Mouse (Mus musculus): ENCODE data around the gene Nasp. TPM values are rescaled to one million over a fixed set of nuclear protein-coding genes. Genes with fewer than 3 reads are reported as not detected.

Gene Nasp
- total RNA-seq, 2 experiments from 2014 or later, result 74.0 to 74.6 TPM

- no peak for DNase-seq (ENCODE audit: low spot score in 2 of 2)
These were observed 11.1 kb upstream of the Nasp start for GRCm38 (mm10) chr4:116638821-116639220.

DNA sequence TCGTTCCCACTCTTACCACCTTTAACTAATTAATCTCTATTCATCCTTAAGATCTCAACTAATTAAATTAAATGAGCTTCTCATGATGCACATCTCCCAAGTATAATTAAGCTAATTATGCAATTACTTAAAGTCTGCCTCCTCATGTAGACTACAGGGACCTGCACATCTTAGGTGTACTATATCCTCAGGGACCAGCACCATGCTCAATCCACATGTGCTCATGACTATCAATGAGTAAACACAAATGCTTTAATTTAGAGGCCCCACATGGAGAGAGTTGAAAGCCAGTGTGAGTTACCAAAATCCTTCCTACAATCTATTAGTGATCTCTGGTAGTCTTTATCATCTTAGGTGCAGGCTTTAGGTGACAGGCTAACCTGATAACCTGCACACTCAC lies 7.5 kb upstream of the Nasp start:
- DNase-seq (ENCODE audit: low spot score in 2 of 2), result no peak

- DNase-seq (ENCODE audit: low spot score in 2 of 2), result peak; percentile 91
These were observed 403 bp downstream of the Nasp start for GRCm38 (mm10) chr4:116627359-116627716.

- peak; percentile 71 to 78 for DNase-seq (ENCODE audit: low spot score in 2 of 2)
These were observed 933 bp downstream of the Nasp start for GRCm38 (mm10) chr4:116626658-116627358.

DNA sequence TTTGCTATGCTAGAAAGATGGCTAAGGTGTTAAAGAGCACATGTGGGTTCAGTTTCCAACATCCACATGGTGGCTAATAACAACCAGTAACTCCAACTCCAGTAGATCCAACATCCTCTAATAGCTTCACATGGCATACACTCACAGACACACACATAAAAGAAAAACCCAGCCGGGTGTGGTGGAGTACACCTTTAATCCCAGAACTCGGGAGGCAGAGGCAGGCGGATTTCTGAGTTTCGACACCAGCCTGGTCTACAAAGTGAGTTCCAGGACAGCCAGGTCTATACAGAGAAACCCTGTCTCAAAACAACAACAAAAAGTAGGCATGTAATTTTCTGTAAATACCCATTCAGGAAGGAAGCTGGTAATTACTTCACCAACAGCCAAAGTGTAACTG lies 2.9 kb downstream of the Nasp start:
- no peak for DNase-seq (ENCODE audit: low spot score in 2 of 2)

GRCm38 (mm10) chr4:116615237-116615636 lies 12.5 kb downstream of the Nasp start:
- no peak for DNase-seq (ENCODE audit: low spot score in 2 of 2)

- no peak for DNase-seq (ENCODE audit: low spot score in 2 of 2)
These were observed 15.1 kb downstream of the Nasp start for GRCm38 (mm10) chr4:116612621-116613020.

DNA sequence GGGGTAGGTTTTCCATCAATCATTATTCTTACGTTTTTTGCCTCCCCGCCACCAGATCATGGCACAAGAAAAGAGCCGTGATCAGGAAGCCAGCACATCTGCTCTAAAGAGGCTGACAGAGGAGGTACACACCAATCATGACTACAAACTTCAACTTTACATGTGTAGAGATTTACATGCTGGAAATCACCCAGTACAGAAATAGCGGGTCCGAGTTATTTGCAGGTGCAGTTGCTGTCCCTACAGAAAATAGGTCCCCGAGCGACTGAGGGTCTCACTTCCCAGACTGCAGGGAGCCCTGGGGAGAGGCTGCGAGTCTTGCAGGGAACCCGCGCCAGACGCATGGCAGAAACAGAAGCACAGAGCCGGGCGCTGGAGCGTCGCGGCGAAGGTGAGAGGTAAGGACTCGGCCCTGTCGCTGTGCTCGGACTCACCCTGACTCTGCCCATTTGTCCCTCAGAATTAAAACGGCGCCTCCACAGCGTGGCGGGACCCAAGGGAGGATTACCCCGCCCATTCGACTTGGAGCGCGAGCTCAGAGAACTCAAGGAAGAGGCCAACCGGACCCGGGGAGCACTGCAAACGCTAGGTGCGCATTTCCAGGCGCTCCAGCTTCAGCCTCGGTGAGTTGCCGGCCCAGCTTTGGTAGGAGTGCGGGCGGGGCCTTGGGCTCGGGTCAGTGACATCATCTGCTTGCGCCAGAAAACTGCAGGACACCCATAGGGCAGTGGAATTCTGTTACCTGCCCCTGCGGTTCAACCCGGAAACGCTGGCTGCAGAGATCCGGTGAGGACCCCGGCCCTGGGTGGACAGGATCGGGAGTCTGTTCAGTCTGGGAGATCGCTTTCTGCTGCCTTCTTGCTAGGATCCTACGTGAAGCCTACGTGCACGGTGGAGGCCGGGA lies 30.5 kb downstream of the Nasp start:
- DNase-seq (ENCODE audit: low spot score in 2 of 2), result peak; percentile 83

GRCm38 (mm10) chr4:116596379-116596778 lies 31.4 kb downstream of the Nasp start, which contains the start of gene Ccdc17:
Ccdc17 (plus strand) TSS chr4:116596654.
- no peak for DNase-seq (ENCODE audit: low spot score in 2 of 2)

GRCm38 (mm10) chr4:116595793-116596192 lies 31.9 kb downstream of the Nasp start:
- DNase-seq (ENCODE audit: low spot score in 2 of 2), result no peak

- no peak for DNase-seq (ENCODE audit: low spot score in 2 of 2)
These were observed 69.4 kb downstream of the Nasp start for GRCm38 (mm10) chr4:116558151-116558882.

GRCm38 (mm10) chr4:116557306-116558121 lies 70.2 kb downstream of the Nasp start, which contains the start of gene Gpbp1l1:
Gpbp1l1 (plus strand) TSS chr4:116557658.
- peak; percentile 97 to 98 for DNase-seq (ENCODE audit: low spot score in 2 of 2)

- DNase-seq (ENCODE audit: low spot score in 2 of 2), result peak; percentile 90 to 92
These were observed 71.0 kb downstream of the Nasp start for GRCm38 (mm10) chr4:116556561-116557305.

- DNase-seq (ENCODE audit: low spot score in 2 of 2), result peak; percentile 77 to 83
These were observed 72.1 kb downstream of the Nasp start, which contains the start of gene Tmem69 for GRCm38 (mm10) chr4:116555413-116556300. Tmem69 (minus strand) TSS chr4:116555936.

DNA sequence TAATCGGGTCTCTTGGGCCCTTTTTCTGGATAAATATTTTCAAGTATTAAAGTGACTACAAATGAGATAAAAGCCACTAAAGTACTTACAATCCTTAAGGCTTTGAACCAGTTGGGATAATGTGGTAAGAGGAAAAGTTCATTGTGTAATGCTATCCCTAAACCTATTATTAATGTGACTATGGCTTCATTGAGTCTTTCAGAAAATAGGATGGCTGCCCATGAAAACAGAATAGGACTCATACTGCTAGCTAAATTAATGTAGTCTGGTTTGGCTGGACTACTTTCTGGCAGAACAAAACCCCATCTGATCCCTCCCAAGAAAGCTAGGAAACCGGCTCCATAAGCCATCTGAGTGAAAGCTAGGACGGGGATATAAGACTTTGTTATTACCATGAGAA lies 74.7 kb downstream of the Nasp start:
- DNase-seq (ENCODE audit: low spot score in 2 of 2), result no peak

Measured in layer of hippocampus, postnatal 10 days (tissue).